Comparison of ENCODE assay signal across 21 mouse cellular contexts in genomic region chr10:97484049-97484448, GRCm38 (mm10). TPM values are rescaled to one million over a fixed set of nuclear protein-coding genes. Genes with fewer than 3 reads are reported as not detected.
A peak's percentile ranks its signal among the peaks of the same experiment; 100 is the strongest.
DNase-seq lines count a peak whose midpoint lies in the region; ATAC-seq lines count a peak whose summit lies in the region.
"Had no signal": no experiment of that assay in that cellular context is flagged by ENCODE, and none has a peak within 500 bp of the region (broad histone marks: within the 10 kb centered on the region; RNA-seq: fewer than 3 reads in every experiment).

No protein-coding gene starts in this region.

- H3K4me1 ChIP-seq in kidney, embryonic 16.5 days (ENCODE audit: insufficient read depth, low read length) = peaks cover 9% of the 10 kb centered on the region
- H3K4me1 ChIP-seq in lung, embryonic 15.5 days = peaks cover 5% of the 10 kb centered on the region
- H3K4me1 ChIP-seq in forebrain, embryonic 16.5 days (replicated peaks; ENCODE audit: control insufficient read depth, insufficient read depth, low read length) = peaks cover 5% of the 10 kb centered on the region
- H3K4me1 ChIP-seq: liver, embryonic 13.5 days had no signal

- no peaks in the 10 kb centered on the region for H3K27me3 ChIP-seq in kidney, embryonic 16.5 days (ENCODE audit: insufficient read depth, low read length)
- no peaks in the 10 kb centered on the region for H3K27me3 ChIP-seq in lung, embryonic 15.5 days
- H3K27me3 ChIP-seq in forebrain, embryonic 16.5 days (replicated peaks; ENCODE audit: control insufficient read depth, insufficient read depth, low read length) = no peaks in the 10 kb centered on the region
- H3K27me3 ChIP-seq: hindbrain, embryonic 13.5 days; limb, embryonic 13.5 days; liver, embryonic 13.5 days; midbrain, embryonic 13.5 days had no signal

- H3K4me3 ChIP-seq in kidney, embryonic 16.5 days (ENCODE audit: low read length) = no peak overlapping the region
- H3K4me3 ChIP-seq in lung, embryonic 15.5 days = no peak overlapping the region
- no peak overlapping the region for H3K4me3 ChIP-seq in forebrain, embryonic 16.5 days (replicated peaks; ENCODE audit: low read length)
- H3K4me3 ChIP-seq: forebrain, embryonic 10.5 days; hindbrain, embryonic 13.5 days; limb, embryonic 13.5 days; liver, embryonic 13.5 days; midbrain, embryonic 13.5 days had no signal

- H3K27ac ChIP-seq in kidney, embryonic 16.5 days (ENCODE audit: low read length) = no peak overlapping the region
- H3K27ac ChIP-seq in lung, embryonic 15.5 days = no peak overlapping the region
- no peak overlapping the region for H3K27ac ChIP-seq in forebrain, embryonic 16.5 days (ENCODE audit: low read length)
- H3K27ac ChIP-seq: forebrain, embryonic 10.5 days; hindbrain, embryonic 13.5 days; limb, embryonic 13.5 days; liver, embryonic 13.5 days; midbrain, embryonic 13.5 days had no signal

- H3K36me3 ChIP-seq in kidney, embryonic 16.5 days (ENCODE audit: insufficient read depth, low read length) = no peaks in the 10 kb centered on the region
- H3K36me3 ChIP-seq in lung, embryonic 15.5 days = no peaks in the 10 kb centered on the region
- no peaks in the 10 kb centered on the region for H3K36me3 ChIP-seq in forebrain, embryonic 16.5 days (ENCODE audit: control insufficient read depth, insufficient read depth)
- H3K36me3 ChIP-seq: forebrain, embryonic 10.5 days; hindbrain, embryonic 13.5 days; limb, embryonic 13.5 days; liver, embryonic 13.5 days; midbrain, embryonic 13.5 days had no signal

- WGBS in kidney, embryonic 16.5 days = 59% methylated on average over 2 of the region's 2 CpGs
- 27% methylated on average over 2 of the region's 2 CpGs for WGBS in lung, embryonic 15.5 days
- WGBS in forebrain, embryonic 16.5 days = 91% methylated on average over 2 of the region's 2 CpGs

- peak; percentile 27 for DNase-seq in kidney, adult 9 months
- DNase-seq in lung, adult 18-20 months = no peak
- peak; percentile 21 for DNase-seq in mesoderm, embryonic 11.5 days (ENCODE audit: low read depth, low spot score)
- DNase-seq in layer of hippocampus, postnatal 25 days (ENCODE audit: extremely low spot score in 1 of 2, low spot score in 1 of 2) = no peak
- DNase-seq: adrenal gland, postnatal 14 days; cerebellum, adult 8-10 months; cerebellum, postnatal 36 days; forebrain, postnatal 0 days; kidney, adult 11 months; liver, embryonic 13.5 days; lung, postnatal 10 days; right cerebral cortex, postnatal 14 days; thymus, postnatal 14 days had no signal

- H3K4me2 ChIP-seq in kidney, embryonic 16.5 days (replicated peaks; ENCODE audit: low read depth, low read length) = no peak overlapping the region
- H3K4me2 ChIP-seq in lung, embryonic 15.5 days = no peak overlapping the region
- no peak overlapping the region for H3K4me2 ChIP-seq in forebrain, embryonic 16.5 days (ENCODE audit: low read length)
- H3K4me2 ChIP-seq: hindbrain, embryonic 13.5 days; limb, embryonic 13.5 days; liver, embryonic 13.5 days; midbrain, embryonic 13.5 days had no signal

- ATAC-seq in kidney, embryonic 16.5 days (ENCODE audit: low FRiP score, low TSS enrichment) = no peak
- peak; percentile 27; the same call in 1 of the 2 replicates for ATAC-seq in lung, embryonic 15.5 days (ENCODE audit: borderline replicate concordance, extremely low read depth, low FRiP score, low TSS enrichment)
- no peak for ATAC-seq in forebrain, embryonic 16.5 days
- ATAC-seq: forebrain, postnatal 0 days; midbrain, embryonic 13.5 days had no signal

- no peaks in the 10 kb centered on the region for H3K9me3 ChIP-seq in kidney, embryonic 16.5 days (ENCODE audit: low read length)
- no peaks in the 10 kb centered on the region for H3K9me3 ChIP-seq in lung, embryonic 15.5 days
- H3K9me3 ChIP-seq in forebrain, embryonic 16.5 days (ENCODE audit: control insufficient read depth, low read length) = no peaks in the 10 kb centered on the region
- H3K9me3 ChIP-seq: forebrain, embryonic 10.5 days; hindbrain, embryonic 13.5 days; limb, embryonic 13.5 days; liver, embryonic 13.5 days; midbrain, embryonic 13.5 days had no signal

- H3K9ac ChIP-seq in kidney, embryonic 16.5 days (replicated peaks; ENCODE audit: low read length) = no peak overlapping the region
- H3K9ac ChIP-seq in lung, embryonic 15.5 days = no peak overlapping the region
- H3K9ac ChIP-seq in forebrain, embryonic 16.5 days (replicated peaks; ENCODE audit: low read depth, low read length) = no peak overlapping the region
- H3K9ac ChIP-seq: forebrain, postnatal 0 days; hindbrain, embryonic 13.5 days; limb, embryonic 13.5 days; liver, embryonic 13.5 days; midbrain, embryonic 13.5 days had no signal

RNA-seq across cellular contexts. Expression of gene Dcn, which starts 4.6 kb away (rescaled TPM):
- 236 and 276 TPM in 2 replicates for polyA plus RNA-seq in kidney, embryonic 16.5 days (2015; fragmentation: Nextera tagmentation; extraction: Ambion mirVana)
- polyA plus RNA-seq in lung, embryonic 15.5 days (2015; fragmentation: Nextera tagmentation; extraction: Ambion mirVana) = 165 and 210 TPM in 2 replicates
- 10 to 100 TPM; 26.2 to 61.2 TPM for total RNA-seq in layer of hippocampus, postnatal 25 days (2021)
- polyA plus RNA-seq in forebrain, embryonic 16.5 days (2015; fragmentation: Nextera tagmentation; extraction: Ambion mirVana) = 45.8 and 71.0 TPM in 2 replicates
- total RNA-seq: monocyte, adult 5-6 weeks had no signal

Comparison
In these comparisons a context has a peak if more than half of its experiments do, and no peak if none do; other contexts are left out.
1. DNase-seq: peak in kidney, adult 9 months (single experiment) and mesoderm, embryonic 11.5 days (single experiment); none in lung, adult 18-20 months (0 of 2) and layer of hippocampus, postnatal 25 days (0 of 2).